Mouse (Mus musculus): ENCODE measurements around the gene Crybg1. TPM values are rescaled to one million over a fixed set of nuclear protein-coding genes. Genes with fewer than 3 reads are reported as not detected.

Gene Crybg1
- polyA plus RNA-seq, 1 experiment from 2014 or later: 0.30 TPM

- H3K36me3 ChIP-seq: no peaks in the 10 kb centered on the region
- 0 out of 2 replicates have a peak, but pooled peaks have one; percentile 24 for ATAC-seq
- H3K4me2 ChIP-seq: peak overlapping the region; percentile 79
- no peak overlapping the region for H3K27ac ChIP-seq
- 2% methylated on average over 68 of the region's 68 CpGs for WGBS (ENCODE audit: insufficient replicate concordance)
- peak overlapping the region; percentile 67 for H3K4me3 ChIP-seq
- H3K4me1 ChIP-seq: peaks cover 40% of the 10 kb centered on the region
- H3K9ac ChIP-seq: peak overlapping the region; percentile 59
- no peaks in the 10 kb centered on the region for H3K9me3 ChIP-seq (replicated peaks)
- H3K27me3 ChIP-seq (replicated peaks): peaks cover 83% of the 10 kb centered on the region
These were observed 145.0 kb downstream of the Crybg1 start for GRCm38 (mm10) chr10:44003551-44004151.

- Histone ChIP-seq H3K4me3 (peak overlapping the region; percentile 67), H3K27ac (no peak overlapping the region), H3K27me3 (replicated peaks) (peaks cover 77% of the 10 kb centered on the region), H3K4me1 (peaks cover 45% of the 10 kb centered on the region), H3K4me2 (peak overlapping the region; percentile 79), H3K9ac (peak overlapping the region; percentile 59; the same call in 1 of the 2 replicates), H3K36me3 (no peaks in the 10 kb centered on the region), H3K9me3 (replicated peaks) (no peaks in the 10 kb centered on the region)
- WGBS (ENCODE audit: insufficient replicate concordance): 3% methylated on average over 11 of the region's 11 CpGs
- no peak for ATAC-seq
These were observed 145.6 kb downstream of the Crybg1 start for GRCm38 (mm10) chr10:44002995-44003524.

- peaks cover 53% of the 10 kb centered on the region for H3K4me1 ChIP-seq
- WGBS (ENCODE audit: insufficient replicate concordance): 30% methylated on average over 14 of the region's 14 CpGs
- peaks cover 69% of the 10 kb centered on the region for H3K27me3 ChIP-seq (replicated peaks)
- H3K4me3 ChIP-seq: peak overlapping the region; percentile 67; the same call in 1 of the 2 replicates
- no peak overlapping the region for H3K9ac ChIP-seq
- H3K4me2 ChIP-seq: peak overlapping the region; percentile 79
- no peak for ATAC-seq
- no peaks in the 10 kb centered on the region for H3K36me3 ChIP-seq
- H3K9me3 ChIP-seq (replicated peaks): no peaks in the 10 kb centered on the region
- H3K27ac ChIP-seq: no peak overlapping the region
These were observed 146.4 kb downstream of the Crybg1 start for GRCm38 (mm10) chr10:44002004-44002940.

GRCm38 (mm10) chr10:44000156-44000865 lies 148.3 kb downstream of the Crybg1 start:
- Histone ChIP-seq H3K27me3 (replicated peaks) (peaks cover 49% of the 10 kb centered on the region), H3K4me3 (no peak overlapping the region), H3K36me3 (no peaks in the 10 kb centered on the region), H3K4me2 (no peak overlapping the region), H3K4me1 (peaks cover 53% of the 10 kb centered on the region), H3K9ac (no peak overlapping the region), H3K9me3 (replicated peaks) (no peaks in the 10 kb centered on the region), H3K27ac (no peak overlapping the region)
- no peak for ATAC-seq
- WGBS (ENCODE audit: insufficient replicate concordance): 53% methylated on average over 2 of the region's 2 CpGs

- 51% methylated on average over 8 of the region's 8 CpGs for WGBS (ENCODE audit: insufficient replicate concordance)
- Histone ChIP-seq H3K4me2 (no peak overlapping the region; the same call in 1 of the 2 replicates), H3K4me1 (peaks cover 44% of the 10 kb centered on the region), H3K27me3 (replicated peaks) (peaks cover 32% of the 10 kb centered on the region), H3K9me3 (replicated peaks) (no peaks in the 10 kb centered on the region), H3K36me3 (no peaks in the 10 kb centered on the region), H3K4me3 (no peak overlapping the region), H3K9ac (no peak overlapping the region), H3K27ac (no peak overlapping the region)
- peak; percentile 73 for ATAC-seq
These were observed 150.1 kb downstream of the Crybg1 start for GRCm38 (mm10) chr10:43998503-43999082.

DNA sequence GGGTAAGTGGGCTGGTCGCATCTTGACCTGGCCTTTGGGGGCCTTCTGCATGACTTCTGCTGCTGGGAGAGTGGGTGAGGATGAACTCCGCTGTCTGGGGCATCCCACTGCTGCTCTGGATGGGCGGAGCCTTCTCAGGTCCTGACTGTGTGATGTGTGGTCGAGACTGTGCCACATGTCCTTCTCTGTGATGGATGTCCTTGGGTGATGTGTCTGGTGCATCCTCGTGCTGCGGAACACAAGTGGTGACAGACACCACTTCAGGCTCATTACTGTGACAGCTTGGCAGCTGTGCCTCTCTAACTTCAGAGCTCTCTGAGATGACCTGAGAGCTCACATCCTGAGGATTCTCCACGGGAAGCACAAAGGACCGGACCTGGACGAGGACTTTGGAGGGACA lies 150.6 kb downstream of the Crybg1 start:
- no peak overlapping the region for H3K27ac ChIP-seq
- H3K4me3 ChIP-seq: no peak overlapping the region
- 65% methylated on average over 9 of the region's 9 CpGs for WGBS (ENCODE audit: insufficient replicate concordance)
- no peak overlapping the region for H3K4me2 ChIP-seq
- H3K36me3 ChIP-seq: no peaks in the 10 kb centered on the region
- H3K9ac ChIP-seq: no peak overlapping the region
- no peaks in the 10 kb centered on the region for H3K9me3 ChIP-seq (replicated peaks)
- no peak for ATAC-seq
- peaks cover 38% of the 10 kb centered on the region for H3K4me1 ChIP-seq
- H3K27me3 ChIP-seq (replicated peaks): peaks cover 27% of the 10 kb centered on the region

GRCm38 (mm10) chr10:43997276-43997675 lies 151.4 kb downstream of the Crybg1 start:
- ATAC-seq: no peak
- Histone ChIP-seq H3K36me3 (no peaks in the 10 kb centered on the region), H3K9ac (no peak overlapping the region), H3K4me2 (no peak overlapping the region), H3K4me3 (no peak overlapping the region), H3K27ac (no peak overlapping the region), H3K27me3 (replicated peaks) (peaks cover 19% of the 10 kb centered on the region), H3K9me3 (replicated peaks) (no peaks in the 10 kb centered on the region), H3K4me1 (peaks cover 35% of the 10 kb centered on the region)
- 66% methylated on average over 10 of the region's 10 CpGs for WGBS (ENCODE audit: insufficient replicate concordance)

- Histone ChIP-seq H3K9me3 (replicated peaks) (no peaks in the 10 kb centered on the region), H3K4me1 (peaks cover 35% of the 10 kb centered on the region), H3K4me2 (no peak overlapping the region), H3K9ac (no peak overlapping the region), H3K27me3 (replicated peaks) (peaks cover 10% of the 10 kb centered on the region), H3K36me3 (no peaks in the 10 kb centered on the region), H3K4me3 (no peak overlapping the region), H3K27ac (no peak overlapping the region)
- ATAC-seq: no peak
- WGBS (ENCODE audit: insufficient replicate concordance): 44% methylated on average over 10 of the region's 10 CpGs
These were observed 152.6 kb downstream of the Crybg1 start for GRCm38 (mm10) chr10:43995858-43996650.

- no peaks in the 10 kb centered on the region for H3K9me3 ChIP-seq (replicated peaks)
These were observed 155.5 kb downstream of the Crybg1 start for GRCm38 (mm10) chr10:43993198-43993597.

GRCm38 (mm10) chr10:43992506-43992905 lies 156.1 kb downstream of the Crybg1 start:
- 57% methylated on average over 5 of the region's 5 CpGs for WGBS (ENCODE audit: insufficient replicate concordance)
- ATAC-seq: no peak

More at GRCm38 (mm10) chr10:43993198-43993597, 155.5 kb downstream of the Crybg1 start:
- WGBS (ENCODE audit: insufficient replicate concordance): 41% methylated on average over 6 of the region's 6 CpGs
- no peak overlapping the region for H3K4me2 ChIP-seq
- H3K27me3 ChIP-seq (replicated peaks): 0 out of 2 replicates have a peak, but pooled peaks cover 3% of the 10 kb centered on the region
- H3K4me1 ChIP-seq: peaks cover 14% of the 10 kb centered on the region
- H3K27ac ChIP-seq: no peak overlapping the region
- H3K4me3 ChIP-seq: no peak overlapping the region
- no peak for ATAC-seq
- H3K9ac ChIP-seq: no peak overlapping the region
- H3K36me3 ChIP-seq: no peaks in the 10 kb centered on the region

More at GRCm38 (mm10) chr10:43992506-43992905, 156.1 kb downstream of the Crybg1 start:
- Histone ChIP-seq H3K4me3 (no peak overlapping the region), H3K9ac (no peak overlapping the region), H3K27ac (no peak overlapping the region), H3K9me3 (replicated peaks) (no peaks in the 10 kb centered on the region), H3K36me3 (no peaks in the 10 kb centered on the region), H3K4me1 (0 out of 2 replicates have a peak, but pooled peaks cover 7% of the 10 kb centered on the region), H3K27me3 (replicated peaks) (0 out of 2 replicates have a peak, but pooled peaks cover 3% of the 10 kb centered on the region), H3K4me2 (no peak overlapping the region)
